Mouse (Mus musculus): ENCODE results near the gene Phldb1.
"Not testable (repeated sequence)": the region's sequence is repeated elsewhere in the genome, so short reads cannot be mapped to it uniquely, and the experiment has no call there.

Gene Phldb1

DNA sequence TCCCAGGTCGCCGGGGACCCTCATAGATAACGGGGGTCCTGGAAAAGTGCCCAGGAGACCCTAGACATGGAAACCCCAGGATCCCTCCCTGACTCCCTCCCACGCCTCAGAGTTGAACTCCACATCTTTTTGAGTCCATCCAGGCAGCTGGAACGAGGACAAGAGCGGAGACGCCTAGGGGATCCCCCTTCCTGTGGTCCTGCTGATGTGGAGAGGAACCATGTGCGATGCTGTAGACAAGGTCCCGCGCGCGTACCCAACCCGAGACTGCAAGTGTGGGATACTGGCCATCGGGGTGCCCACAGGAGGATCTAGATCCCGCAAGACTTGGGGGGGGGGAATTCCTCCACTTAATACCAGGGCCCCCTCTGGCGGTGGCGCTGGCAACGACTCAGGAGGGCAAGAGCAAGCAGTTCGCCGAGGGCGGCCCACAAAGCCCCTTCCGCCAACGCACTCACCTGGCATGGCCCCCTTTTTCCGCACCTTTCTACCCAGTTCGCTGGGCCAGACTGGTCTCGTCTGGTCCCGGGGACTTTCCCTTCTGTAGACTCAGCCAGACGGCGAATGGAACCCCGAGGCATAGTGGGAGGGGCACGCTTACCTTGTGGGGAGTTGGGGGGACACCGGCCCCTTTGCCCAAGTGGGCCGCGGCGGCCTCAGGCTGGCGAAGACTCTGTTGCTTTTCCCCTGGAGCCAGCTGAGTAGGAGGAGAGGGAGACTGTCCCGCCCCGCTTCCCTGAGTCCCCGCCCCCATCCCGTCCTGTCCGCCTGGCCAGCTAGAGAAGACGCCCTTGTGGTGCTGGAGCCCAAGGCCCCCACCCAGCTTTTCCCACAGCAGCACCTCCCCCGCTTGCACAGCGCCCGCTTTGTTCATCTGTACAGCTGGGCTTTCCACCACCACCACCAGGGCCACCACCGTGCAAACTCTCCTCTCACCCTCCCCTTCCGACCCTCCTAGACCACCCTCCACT is at the start of gene Phldb1:
Gene Phldb1, minus strand, starts transcription at position 675 of the 971 bp plus-strand sequence.
- peak; percentile 62 for DNase-seq

DNA sequence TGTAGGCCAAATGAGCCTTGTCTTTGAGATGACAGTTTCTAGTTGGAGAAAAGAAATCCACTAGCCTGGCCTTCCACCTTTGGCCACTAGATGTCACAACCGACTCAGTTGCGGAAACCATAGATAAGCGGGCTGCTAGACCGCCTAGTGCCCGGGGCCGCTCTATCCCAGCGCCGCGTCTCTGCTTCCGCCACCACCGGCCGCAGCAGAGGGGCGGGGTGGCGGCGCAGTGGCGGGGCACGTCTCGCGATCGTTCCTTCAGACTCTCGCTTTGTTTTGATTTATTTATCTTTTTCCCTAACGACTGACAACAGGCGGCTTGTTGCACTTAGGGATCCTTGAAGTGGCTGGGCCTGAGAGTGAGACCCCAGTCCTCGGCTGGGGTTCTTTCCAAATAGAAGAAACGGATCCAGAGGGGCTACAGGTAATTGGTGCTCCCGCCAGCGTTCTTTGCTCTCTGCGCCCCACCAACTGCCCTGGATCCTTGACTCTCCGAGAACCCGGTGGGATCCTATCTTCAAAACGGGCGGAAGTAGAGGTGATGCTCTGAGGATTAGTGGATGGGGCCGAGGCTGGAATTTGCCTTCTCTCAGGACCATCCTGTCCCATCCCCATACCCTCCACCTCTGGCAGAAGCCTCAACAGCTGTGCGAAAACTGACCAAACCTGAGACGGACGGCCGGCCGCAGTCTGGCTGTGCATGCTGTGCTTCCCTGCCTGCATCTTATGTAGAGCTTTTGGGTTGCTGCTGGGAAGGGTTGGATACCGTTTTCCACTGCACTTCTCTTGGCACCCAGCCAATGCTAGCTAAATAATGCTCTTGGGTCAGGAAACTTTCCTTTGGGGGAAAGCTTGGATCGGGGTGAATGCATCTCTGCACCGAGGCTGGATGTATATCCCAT is 38.0 kb upstream of the Phldb1 start:
- peak; percentile 92 for DNase-seq

- no peak for DNase-seq
These were observed 37.4 kb upstream of the Phldb1 start for GRCm38 (mm10) chr9:44772392-44772749.

DNA sequence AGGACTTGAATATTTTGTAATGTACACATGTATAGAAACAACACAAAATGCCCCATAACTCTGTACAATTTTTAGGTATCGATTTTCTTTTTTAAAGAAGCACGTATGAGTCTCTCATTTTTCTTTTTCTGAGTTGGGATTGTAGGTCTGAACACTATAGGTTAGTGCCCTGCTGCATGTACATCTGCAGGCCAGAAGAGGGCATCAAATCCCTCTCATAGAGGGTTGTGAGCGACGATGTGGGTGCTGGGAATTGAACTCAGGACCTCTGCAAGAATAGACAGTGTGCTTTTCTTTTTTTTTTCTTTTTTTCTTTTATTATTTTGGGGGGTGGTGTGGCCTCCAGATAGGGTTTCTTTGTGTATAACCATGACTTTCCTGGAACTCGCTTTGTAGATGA is 36.4 kb upstream of the Phldb1 start:
- no peak for DNase-seq

DNA sequence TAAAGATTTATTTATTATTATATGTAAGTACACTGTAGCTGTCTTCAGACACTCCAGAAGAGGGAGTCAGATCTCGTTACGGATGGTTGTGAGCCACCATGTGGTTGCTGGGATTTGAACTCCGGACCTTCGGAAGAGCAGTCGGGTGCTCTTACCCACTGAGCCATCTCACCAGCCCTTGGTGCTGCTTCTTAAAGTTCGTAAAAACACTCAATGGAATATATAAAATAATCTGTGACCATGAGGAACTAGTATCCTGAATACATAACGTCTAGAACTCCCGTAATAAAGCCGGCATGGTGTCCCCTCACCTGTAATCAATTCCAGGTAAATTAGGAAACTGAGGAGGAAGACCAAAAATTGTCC is 33.0 kb upstream of the Phldb1 start:
- DNase-seq = not testable (repeated sequence)

GRCm38 (mm10) chr9:44767101-44768028 is 32.4 kb upstream of the Phldb1 start, which contains the start of the genes Arcn1 and Ift46:
Arcn1 (minus strand) TSS chr9:44767845.
Ift46 (plus strand) TSS chr9:44767908.
- DNase-seq = peak; percentile 85

DNA sequence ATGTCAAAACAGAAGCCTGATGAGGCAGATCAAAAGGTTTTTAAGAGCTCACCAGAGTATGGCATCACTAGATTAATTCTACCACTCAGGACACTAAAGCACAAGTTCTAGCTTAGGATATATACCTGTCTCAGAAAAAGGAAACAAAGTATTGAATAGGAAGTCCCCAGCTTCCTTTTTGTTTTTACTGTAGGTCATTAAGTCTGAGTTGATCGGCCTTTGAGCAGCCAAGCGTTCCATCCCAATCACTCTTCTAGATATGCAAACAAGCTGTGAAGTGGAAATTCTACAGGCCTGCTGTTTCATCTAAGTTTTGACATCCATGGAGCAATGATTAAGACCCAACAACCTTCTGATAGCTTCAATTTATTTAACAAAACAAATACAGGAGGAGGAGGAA is 25.9 kb upstream of the Phldb1 start:
- DNase-seq = no peak

DNA sequence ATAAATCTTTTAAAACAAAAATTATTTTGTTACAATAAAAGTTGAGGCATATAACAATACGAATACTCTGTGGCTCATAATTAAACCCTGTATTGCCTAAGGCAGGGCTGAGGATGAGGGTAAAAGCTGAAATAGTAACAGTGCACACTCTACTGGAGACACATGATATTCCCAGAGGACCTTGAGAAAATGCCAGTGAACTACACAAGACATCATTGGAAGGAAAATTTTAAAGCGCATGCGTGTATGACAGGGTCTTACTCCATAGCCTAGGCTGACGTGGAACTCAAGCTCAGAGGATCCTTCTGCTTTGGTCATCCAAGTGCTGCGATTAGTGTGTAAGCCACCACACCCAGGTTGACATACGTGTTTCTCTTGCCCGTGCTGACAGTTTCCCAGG is 13.5 kb upstream of the Phldb1 start:
- DNase-seq = no peak

- no peak for DNase-seq
These were observed 12.3 kb upstream of the Phldb1 start for GRCm38 (mm10) chr9:44747341-44747740.

DNA sequence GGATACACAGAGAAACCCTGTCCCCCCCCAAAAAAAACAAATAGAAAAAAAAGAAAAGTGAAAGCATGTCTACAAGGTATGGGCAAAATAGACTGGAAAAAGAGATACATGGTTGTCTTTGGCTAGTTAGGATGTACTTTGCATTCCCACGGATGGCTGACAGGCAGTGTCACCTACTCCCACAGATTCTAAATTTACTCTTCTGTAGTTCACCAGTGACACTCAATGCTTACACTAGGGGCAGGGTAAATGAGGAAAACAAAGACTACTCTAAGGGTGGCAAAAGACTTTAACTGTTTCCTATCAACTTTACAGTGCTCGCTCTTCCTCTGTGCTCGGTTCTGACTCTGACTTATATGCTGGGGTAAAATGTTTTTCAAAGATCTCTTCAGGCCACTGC is 11.7 kb upstream of the Phldb1 start:
- no peak for DNase-seq

GRCm38 (mm10) chr9:44745371-44745770 is 10.4 kb upstream of the Phldb1 start:
- DNase-seq = no peak

DNA sequence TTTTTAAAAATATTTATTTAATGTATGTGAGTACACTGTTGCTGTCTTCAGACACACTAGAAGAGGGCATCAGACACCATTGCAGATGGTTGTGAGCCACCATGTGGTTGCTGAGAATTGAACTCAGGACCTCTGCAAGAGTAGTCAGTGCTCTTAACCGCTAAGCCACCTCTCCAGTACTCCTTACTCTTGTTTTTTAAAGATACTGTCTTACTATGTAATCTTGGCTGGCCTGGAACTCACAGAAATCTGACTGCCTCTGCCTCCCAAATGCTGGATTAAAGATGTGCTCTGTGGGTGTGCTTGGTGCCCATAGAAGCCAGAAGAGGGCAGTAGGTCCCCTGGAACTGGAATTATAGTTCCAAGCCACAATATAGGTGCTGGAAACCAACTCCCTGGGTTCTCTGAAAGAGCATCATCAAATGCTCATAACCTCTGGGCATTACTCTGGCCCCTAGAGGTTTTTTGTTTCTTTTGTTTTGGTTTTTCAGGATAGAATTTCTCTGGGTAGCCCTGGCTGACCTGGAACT is 5.7 kb upstream of the Phldb1 start:
- DNase-seq = no peak

GRCm38 (mm10) chr9:44737240-44737949 is 2.4 kb upstream of the Phldb1 start:
- DNase-seq = no peak

- no peak for DNase-seq
These were observed 1.3 kb upstream of the Phldb1 start for GRCm38 (mm10) chr9:44736301-44736700.

DNA sequence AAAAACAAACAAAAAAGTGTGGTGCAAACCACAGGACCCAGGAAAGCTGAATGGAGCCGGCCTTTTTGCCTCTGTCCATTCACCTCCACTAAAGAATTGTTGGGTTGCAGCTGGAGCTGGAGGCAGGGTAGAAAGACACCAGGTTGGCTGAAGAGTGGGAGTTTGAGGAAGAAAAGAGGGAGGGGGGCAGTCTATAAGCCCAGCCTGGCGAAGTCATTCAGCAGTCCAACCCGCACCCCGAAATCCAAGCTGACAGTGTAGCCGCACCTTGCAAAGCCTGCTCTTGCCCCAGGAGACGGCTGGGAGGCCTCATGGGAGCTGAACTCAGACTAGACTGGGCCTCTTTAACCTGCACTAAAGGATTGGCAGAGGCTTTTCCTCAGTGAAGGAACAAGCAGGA is 888 bp upstream of the Phldb1 start:
- DNase-seq = no peak

- peak; percentile 52 for DNase-seq
These were observed 1.1 kb downstream of the Phldb1 start for GRCm38 (mm10) chr9:44733671-44734523.

- DNase-seq = no peak
These were observed 2.0 kb downstream of the Phldb1 start for GRCm38 (mm10) chr9:44732921-44733530.

DNA sequence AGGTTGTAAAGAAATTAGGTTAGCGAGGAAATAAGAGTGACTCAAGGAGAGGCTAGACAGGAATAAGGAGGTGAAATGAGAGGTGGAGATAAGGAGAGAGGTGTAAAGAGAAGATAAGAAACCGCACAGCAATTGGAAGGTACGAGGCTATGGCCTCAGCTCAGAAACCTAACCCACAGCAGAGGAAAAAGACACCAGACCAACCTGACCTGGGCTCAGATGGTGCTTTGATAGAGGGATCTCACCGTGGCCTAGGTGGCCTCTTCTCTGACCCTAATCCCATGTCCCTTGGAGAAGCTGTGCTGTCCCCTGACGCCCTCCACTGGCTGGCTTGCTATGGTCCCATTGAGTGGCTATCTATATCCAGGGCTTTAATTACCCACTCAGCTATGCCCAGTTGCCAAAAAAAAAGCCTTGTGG is 2.9 kb downstream of the Phldb1 start:
- DNase-seq = no peak

DNA sequence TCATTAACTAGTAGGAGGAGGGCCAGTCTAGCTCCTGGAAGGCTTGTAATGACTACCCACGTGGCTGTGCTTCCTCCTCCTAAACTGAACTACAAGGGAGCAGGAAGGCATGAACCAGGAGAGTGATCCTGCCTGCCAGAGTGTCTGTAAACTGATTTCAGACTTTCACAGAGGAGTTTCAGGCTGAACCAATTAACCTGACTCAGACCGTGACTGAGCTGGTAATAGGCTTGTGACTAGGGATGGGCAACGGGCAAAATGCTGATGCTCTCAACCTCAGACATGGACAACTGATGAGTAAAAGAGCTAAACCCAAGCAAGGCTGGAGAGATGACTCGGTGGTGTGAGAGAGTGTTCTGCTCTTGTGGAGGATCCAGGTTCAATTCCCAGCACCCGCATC is 7.6 kb downstream of the Phldb1 start:
- DNase-seq = no peak

Measured in right cerebral cortex, postnatal 4 days (tissue).